Mouse (Mus musculus) intestine, postnatal 0 days (tissue): ENCODE data around the gene Cdan1. TPM values are rescaled to one million over a fixed set of nuclear protein-coding genes. Genes with fewer than 3 reads are reported as not detected.
A peak's percentile ranks its signal among the peaks of the same experiment; 100 is the strongest.

Source experiments
- ATAC-seq: fragments of 200-750 bp; cut with Nextera tagmentation; 2 replicates; pipeline ENCODE4 v1.8.0; 2017; ENCODE audit warnings: mild to moderate bottlenecking, moderate TSS enrichment, moderate library complexity
- H3K27ac ChIP-seq: fragments of 300-500 bp; sonication (generic); 2 replicates; pipeline ENCODE4 v1.5.1; 2014; ENCODE audit warnings: mild to moderate bottlenecking, low read depth, low read length, moderate library complexity
- H3K27me3 ChIP-seq: fragments of 300-500 bp; sonication (generic); replicated peaks from 2 replicates; pipeline ENCODE4 v1.6.1; 2014; ENCODE audit warnings: low read length, mixed read lengths; ENCODE audit not compliant: control insufficient read depth, insufficient read depth
- H3K36me3 ChIP-seq: fragments of 300-500 bp; sonication (generic); 2 replicates; pipeline ENCODE4 v1.6.1; 2014; ENCODE audit warnings: mild to moderate bottlenecking, moderate library complexity; ENCODE audit not compliant: control insufficient read depth, insufficient read depth
- H3K4me1 ChIP-seq: fragments of 300-500 bp; sonication (generic); replicated peaks from 2 replicates; pipeline ENCODE4 v1.6.1; 2014; ENCODE audit warnings: antibody characterized with exemption, low read length, mixed read lengths; ENCODE audit not compliant: control insufficient read depth, insufficient read depth
- H3K4me2 ChIP-seq: fragments of 300-500 bp; sonication (generic); replicated peaks from 2 replicates; pipeline ENCODE4 v1.6.1; 2014; ENCODE audit warnings: low read depth, mild to moderate bottlenecking, moderate library complexity
- H3K4me3 ChIP-seq: fragments of 300-500 bp; sonication (generic); 2 replicates; pipeline ENCODE4 v1.5.1; 2014; ENCODE audit warnings: low read depth, low read length
- H3K9ac ChIP-seq: fragments of 300-500 bp; sonication (generic); 2 replicates; pipeline ENCODE4 v1.6.1; 2014; ENCODE audit warnings: mild to moderate bottlenecking, low read depth, low read length
- H3K9me3 ChIP-seq: fragments of 300-500 bp; sonication (generic); 2 replicates; pipeline ENCODE4 v1.6.1; 2016; ENCODE audit warnings: mixed run types; ENCODE audit not compliant: control insufficient read depth
- CTCF ChIP-seq: sonication (generic); IDR thresholded peaks from 2 replicates; pipeline ENCODE4 v1.5.1; 2016; ENCODE audit warnings: low read depth, mild to moderate bottlenecking, control low read depth, antibody characterized with exemption, moderate library complexity
- WGBS: fragments of 180-500 bp; shearing (Covaris S2); extraction: QIAGEN DNeasy Blood & Tissue Kit; methylation state at CpG from one replicate; pipeline ENCODE4 v1.1.7; 2014; 5-methylcytosine and 5-hydroxymethylcytosine counted together
- polyA plus RNA-seq: library from polyadenylated mRNA; unstranded; fragments of >200 nt; fragmentation: Nextera tagmentation; extraction: Ambion mirVana; gene quantifications from 2 replicates; pipeline ENCODE4 v1.2.1, GENCODE M21; 2015

Gene Cdan1
- polyA plus RNA-seq = 1.9 and 2.9 TPM in 2 replicates

DNA sequence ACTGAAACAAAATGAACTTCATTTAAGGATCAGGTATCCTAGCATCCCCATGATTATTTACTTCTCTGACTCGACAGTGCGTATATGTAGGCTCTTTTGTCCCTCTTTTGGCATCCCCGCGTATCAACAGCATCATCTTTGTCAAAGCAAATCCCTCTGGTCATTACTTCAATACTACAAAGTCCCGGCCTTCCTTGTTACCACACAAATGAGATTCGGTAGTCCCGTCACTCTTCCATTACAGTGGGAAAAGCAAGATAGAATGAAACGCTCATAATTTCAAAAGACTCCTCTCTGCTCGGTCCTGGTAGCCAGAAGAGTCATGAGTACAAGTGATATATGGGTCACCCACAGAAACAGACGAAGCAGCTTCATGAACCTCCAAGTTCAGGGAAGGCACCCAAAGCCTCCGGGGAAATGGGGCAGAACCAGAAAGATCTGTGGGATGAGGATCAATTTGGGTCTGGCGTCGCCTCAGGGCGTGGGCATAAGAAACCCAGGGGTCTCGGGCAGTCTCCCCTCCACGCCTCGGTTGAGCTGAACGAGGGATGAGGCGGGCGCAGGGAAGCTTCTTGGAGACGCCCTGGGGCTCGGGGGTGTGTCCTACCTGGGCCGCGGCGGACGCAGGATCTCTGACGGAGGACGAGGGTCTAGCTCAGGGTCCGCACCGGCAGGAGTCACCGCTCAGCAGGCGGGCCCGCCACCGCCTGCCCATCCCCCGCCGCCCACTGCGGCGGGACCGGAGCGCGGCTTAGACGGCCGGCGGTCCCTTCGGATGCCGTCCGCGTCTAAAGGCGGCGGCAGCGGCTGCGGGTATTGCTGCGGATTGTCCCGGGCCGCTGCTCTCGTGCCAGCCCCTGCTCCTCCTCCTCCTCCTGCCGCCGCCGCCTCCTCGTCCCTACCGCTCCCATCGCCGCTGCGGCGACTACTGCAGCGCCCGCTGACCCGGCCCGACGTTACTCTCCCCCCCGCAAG, at the start of gene Cdan1:
Cdan1 (minus strand) TSS at position 680 of the 975 bp plus-strand sequence.
- H3K4me2 ChIP-seq = peak within 1 kb of the TSS; percentile 72
- TF ChIP-seq CTCF = no peak
- 0 out of 2 replicates have a peak within 1 kb of the TSS, but pooled peaks have one; percentile 24 for H3K27ac ChIP-seq

GRCm38 (mm10) chr2:120896361-120896760, 46.4 kb upstream of the Cdan1 start:
- no peak for TF ChIP-seq CTCF
- peaks cover 46% of the 10 kb centered on the region for H3K36me3 ChIP-seq
- 96% methylated on average over 3 of the region's 3 CpGs for WGBS

More for the DNA sequence above, at the start of gene Cdan1:
- ATAC-seq = peak; percentile 60
- Histone ChIP-seq H3K9ac (peak within 1 kb of the TSS; percentile 75), H3K4me1 (no peaks in the 10 kb centered on the region), H3K9me3 (no peaks in the 10 kb centered on the region), H3K27me3 (no peaks in the 10 kb centered on the region), H3K36me3 (no peaks in the 10 kb centered on the region), H3K4me3 (peak within 1 kb of the TSS; percentile 85)
- 1% methylated on average over 52 of the region's 71 CpGs for WGBS

DNA sequence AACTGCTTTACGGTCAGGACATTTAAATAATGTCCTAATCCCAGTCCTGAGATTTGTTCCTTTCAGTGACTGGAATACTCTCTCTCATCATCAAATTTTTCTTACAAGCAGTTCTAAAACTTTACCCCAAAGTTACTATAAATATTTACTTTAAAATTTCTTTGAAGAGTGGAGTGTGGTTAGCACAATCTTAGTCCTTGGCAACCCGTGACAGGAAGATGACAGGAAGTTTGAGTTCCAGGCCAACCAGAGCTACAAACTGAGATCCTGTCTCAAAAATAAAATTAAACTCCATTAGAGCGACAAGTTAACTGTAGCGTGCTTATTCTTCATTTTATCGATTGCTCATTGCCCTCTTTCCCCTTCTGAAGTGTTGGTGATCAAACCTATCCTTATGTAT, 37.7 kb upstream of the Cdan1 start:
- WGBS = 80% methylated on average over 5 of the region's 5 CpGs
- no peak for ATAC-seq
- H3K27ac ChIP-seq = no peak overlapping the region
- H3K4me2 ChIP-seq = no peak overlapping the region
- TF ChIP-seq CTCF = no peak
- no peaks in the 10 kb centered on the region for H3K4me1 ChIP-seq
- no peak overlapping the region for H3K9ac ChIP-seq
- H3K27me3 ChIP-seq = no peaks in the 10 kb centered on the region
- no peaks in the 10 kb centered on the region for H3K9me3 ChIP-seq
- peaks cover 56% of the 10 kb centered on the region for H3K36me3 ChIP-seq
- no peak overlapping the region for H3K4me3 ChIP-seq

More at GRCm38 (mm10) chr2:120896361-120896760, 46.4 kb upstream of the Cdan1 start:
- Histone ChIP-seq H3K4me2 (no peak overlapping the region), H3K27ac (no peak overlapping the region), H3K27me3 (no peaks in the 10 kb centered on the region), H3K4me1 (no peaks in the 10 kb centered on the region), H3K4me3 (no peak overlapping the region), H3K9ac (no peak overlapping the region), H3K9me3 (no peaks in the 10 kb centered on the region)
- no peak for ATAC-seq

GRCm38 (mm10) chr2:120873192-120873591, 23.3 kb upstream of the Cdan1 start:
- no peak for ATAC-seq
- 87% methylated on average over 2 of the region's 2 CpGs for WGBS
- no peak overlapping the region for H3K4me2 ChIP-seq
- no peak overlapping the region for H3K9ac ChIP-seq
- H3K27ac ChIP-seq = no peak overlapping the region
- no peaks in the 10 kb centered on the region for H3K4me1 ChIP-seq
- H3K9me3 ChIP-seq = no peaks in the 10 kb centered on the region
- no peak for TF ChIP-seq CTCF
- H3K4me3 ChIP-seq = no peak overlapping the region
- H3K36me3 ChIP-seq = peaks cover 41% of the 10 kb centered on the region
- no peaks in the 10 kb centered on the region for H3K27me3 ChIP-seq

- H3K27me3 ChIP-seq = no peaks in the 10 kb centered on the region
- H3K4me3 ChIP-seq = no peak overlapping the region
- ATAC-seq = no peak
- H3K4me1 ChIP-seq = no peaks in the 10 kb centered on the region
- no peak overlapping the region for H3K27ac ChIP-seq
- 77% methylated on average over 9 of the region's 9 CpGs for WGBS
- no peak overlapping the region for H3K4me2 ChIP-seq
- no peak overlapping the region for H3K9ac ChIP-seq
- no peak for TF ChIP-seq CTCF
- H3K9me3 ChIP-seq = no peaks in the 10 kb centered on the region
- H3K36me3 ChIP-seq = peaks cover 42% of the 10 kb centered on the region
Measured at GRCm38 (mm10) chr2:120871447-120872336, 21.8 kb upstream of the Cdan1 start.

DNA sequence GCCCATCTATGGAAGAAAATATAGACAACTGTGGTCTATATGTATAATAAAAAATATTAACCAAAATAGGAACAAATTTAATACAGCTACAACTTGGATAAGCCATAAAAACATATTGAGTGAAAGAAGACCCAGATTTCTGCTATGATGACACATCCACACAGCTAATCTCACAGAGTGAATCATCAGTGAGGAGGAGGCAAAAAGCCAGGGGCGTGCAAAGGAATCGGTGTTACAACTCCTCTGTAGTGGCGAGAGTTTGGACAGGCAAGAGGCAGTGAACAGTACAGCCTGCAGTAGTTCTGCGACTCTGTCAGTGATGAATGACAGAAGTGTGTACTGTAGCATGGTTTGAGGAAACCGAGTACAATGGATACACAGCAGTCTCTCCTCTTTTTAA, 17.4 kb upstream of the Cdan1 start:
- Histone ChIP-seq H3K4me3 (no peak overlapping the region), H3K9ac (no peak overlapping the region), H3K27ac (no peak overlapping the region), H3K4me2 (no peak overlapping the region), H3K9me3 (no peaks in the 10 kb centered on the region), H3K4me1 (no peaks in the 10 kb centered on the region), H3K27me3 (no peaks in the 10 kb centered on the region), H3K36me3 (peaks cover 47% of the 10 kb centered on the region)
- WGBS = 90% methylated on average over 5 of the region's 5 CpGs
- TF ChIP-seq CTCF = no peak
- no peak for ATAC-seq
